Mouse (Mus musculus) granulocyte monocyte progenitor cell, adult 5-6 weeks (primary cell): ENCODE data around the gene Tgfb2. TPM values are rescaled to one million over a fixed set of nuclear protein-coding genes. Genes with fewer than 3 reads are reported as not detected.
A peak's percentile ranks its signal among the peaks of the same experiment; 100 is the strongest.

Experiments used
- ATAC-seq: replicated peaks from 2 replicates; pipeline ENCODE4 v1.8.0; 2016; ENCODE audit warnings: mild to moderate bottlenecking, moderate TSS enrichment, inconsistent platforms; ENCODE audit not compliant: poor library complexity, severe bottlenecking
- total RNA-seq, 2 experiments: library from RNA; stranded (forward) in 1 of 2; stranded (reverse) in 1 of 2; fragments of 200-712, 200-1000 nt in 1 of 2; fragments of >200 nt in 1 of 2; fragmentation: Nextera tagmentation in 1 of 2; gene quantifications; 2 replicates each; pipeline ENCODE4 v1.2.3; 2014 to 2017

Gene Tgfb2
- total RNA-seq, 2 experiments from 2014 or later: not detected

GRCm38 (mm10) chr1:186703256-186703979 is 2.4 kb downstream of the Tgfb2 start:
- peak; percentile 53 for ATAC-seq

- ATAC-seq: no peak
These were observed 3.2 kb downstream of the Tgfb2 start for GRCm38 (mm10) chr1:186702391-186703255.

GRCm38 (mm10) chr1:186701206-186701905 is 4.4 kb downstream of the Tgfb2 start:
- no peak for ATAC-seq

GRCm38 (mm10) chr1:186700496-186700895 is 5.3 kb downstream of the Tgfb2 start:
- no peak for ATAC-seq

- ATAC-seq: no peak; the same call in 1 of the 2 replicates
These were observed 7.0 kb downstream of the Tgfb2 start for GRCm38 (mm10) chr1:186698583-186699338.

GRCm38 (mm10) chr1:186696231-186696630 is 9.6 kb downstream of the Tgfb2 start:
- ATAC-seq: no peak

- no peak for ATAC-seq
These were observed 10.4 kb downstream of the Tgfb2 start for GRCm38 (mm10) chr1:186695361-186695760.

GRCm38 (mm10) chr1:186692370-186692769 is 13.4 kb downstream of the Tgfb2 start:
- ATAC-seq: no peak

GRCm38 (mm10) chr1:186691708-186692107 is 14.1 kb downstream of the Tgfb2 start:
- no peak for ATAC-seq

- ATAC-seq: no peak
These were observed 21.7 kb downstream of the Tgfb2 start for GRCm38 (mm10) chr1:186684041-186684440.

- no peak for ATAC-seq
These were observed 23.2 kb downstream of the Tgfb2 start for GRCm38 (mm10) chr1:186682606-186683005.

GRCm38 (mm10) chr1:186677614-186678013 is 28.2 kb downstream of the Tgfb2 start:
- peak; percentile 52 for ATAC-seq

GRCm38 (mm10) chr1:186676199-186676598 is 29.6 kb downstream of the Tgfb2 start:
- ATAC-seq: no peak

GRCm38 (mm10) chr1:186675263-186675662 is 30.5 kb downstream of the Tgfb2 start:
- ATAC-seq: no peak

- no peak for ATAC-seq
These were observed 31.2 kb downstream of the Tgfb2 start for GRCm38 (mm10) chr1:186674621-186675020.

GRCm38 (mm10) chr1:186673166-186673565 is 32.6 kb downstream of the Tgfb2 start:
- ATAC-seq: no peak

- ATAC-seq: no peak
These were observed 42.4 kb downstream of the Tgfb2 start for GRCm38 (mm10) chr1:186663412-186663811.

GRCm38 (mm10) chr1:186662996-186663395 is 42.8 kb downstream of the Tgfb2 start:
- no peak for ATAC-seq

GRCm38 (mm10) chr1:186661206-186661921 is 44.4 kb downstream of the Tgfb2 start:
- no peak for ATAC-seq
